Mouse (Mus musculus) heart, adult 2 months (tissue): Measurements from ENCODE around the gene Gm27027.

Experiments
- CTCF ChIP-seq: fragments of 200-600 bp; IDR thresholded peaks from 2 replicates; pipeline ENCODE4 v1.8.1; 2022; ENCODE audit warnings: antibody characterized with exemption, mild to moderate bottlenecking, moderate library complexity
- EP300 ChIP-seq: fragments of 200-500 bp; IDR thresholded peaks from 2 replicates; pipeline ENCODE4 v1.6.1; 2011; ENCODE audit warnings: low read depth, low read length, control low read depth; ENCODE audit not compliant: insufficient read depth

DNA sequence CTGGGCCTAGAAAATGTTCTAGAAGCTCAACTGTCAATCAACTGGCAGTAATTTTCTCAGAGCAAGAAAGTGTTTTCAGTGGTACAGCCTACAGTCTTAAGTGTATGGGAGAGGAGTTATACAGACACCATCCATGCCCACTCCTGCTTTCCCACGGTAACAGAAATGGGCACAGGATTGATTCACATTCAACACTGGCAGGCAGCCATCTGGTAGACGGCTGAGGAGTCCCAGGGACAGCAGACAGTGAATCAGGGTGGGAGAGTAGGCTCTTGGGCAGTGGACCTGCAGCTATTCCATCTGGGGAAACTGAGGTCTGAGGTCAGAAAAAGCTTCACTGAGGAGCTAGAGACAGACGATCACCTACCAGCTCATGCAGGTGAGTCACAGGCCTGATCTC lies 24.5 kb downstream of the Gm27027 start:
- TF ChIP-seq CTCF (no peak), EP300 (no peak)
